Mouse (Mus musculus) kidney, adult 2 months (tissue): ENCODE data around the gene Sowahc.

Experiments
- CTCF ChIP-seq: fragments of 200-500 bp; conservative IDR thresholded peaks from 2 replicates; pipeline ENCODE4 v1.5.1; 2011; ENCODE audit warnings: low read depth, mild to moderate bottlenecking, control low read depth, low read length, moderate library complexity, mixed read lengths; ENCODE audit not compliant: insufficient read depth, insufficient read length
- POLR2A ChIP-seq: fragments of 200-500 bp; IDR thresholded peaks from one replicate; pipeline ENCODE4 v1.6.1; 2011; ENCODE audit warnings: low read depth, low read length, control low read depth

DNA sequence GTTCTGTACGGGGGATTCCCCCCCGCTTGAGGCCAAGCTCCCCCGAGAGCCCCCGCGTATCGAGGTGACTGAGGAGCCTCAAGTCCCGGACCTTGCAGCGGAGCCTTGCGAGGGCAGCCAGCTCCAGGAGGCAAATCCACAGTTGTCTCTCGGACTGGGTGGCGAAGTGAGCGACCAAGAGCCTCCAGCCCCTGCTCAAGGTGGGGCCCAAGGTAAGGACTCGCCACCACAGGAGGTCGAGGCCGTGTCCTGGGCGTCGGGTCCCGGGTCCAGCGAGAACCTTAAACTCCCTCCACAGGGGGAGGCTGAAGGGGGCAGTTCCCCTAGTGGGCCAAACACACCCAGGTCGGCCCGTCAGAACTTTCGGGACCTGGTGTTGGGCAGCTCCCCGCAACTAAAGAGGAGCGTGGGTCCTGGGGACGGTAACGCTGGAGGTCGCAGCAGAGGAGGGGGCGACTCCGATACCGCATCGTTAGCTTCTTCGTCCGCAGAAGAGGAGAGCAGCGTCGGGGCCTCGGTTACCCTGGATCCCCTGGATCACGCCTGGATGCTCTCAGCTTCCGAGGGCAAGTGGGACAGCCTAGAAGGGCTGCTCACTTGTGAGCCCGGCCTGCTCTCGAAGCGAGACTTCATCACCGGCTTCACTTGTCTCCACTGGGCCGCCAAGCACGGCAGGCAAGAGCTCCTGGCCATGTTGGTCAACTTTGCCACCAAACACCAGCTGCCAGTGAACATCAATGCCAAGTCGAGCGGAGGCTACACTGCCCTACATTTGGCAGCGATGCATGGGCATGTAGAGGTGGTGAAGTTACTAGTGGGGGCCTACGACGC is 733 bp downstream of the Sowahc start:
- TF ChIP-seq POLR2A (no peak), CTCF (no peak)
